Mouse (Mus musculus) G1E (cell line): ENCODE results near the gene Mdfi.

Source experiments
- CTCF ChIP-seq: IDR thresholded peaks from 2 replicates; pipeline ENCODE4 v1.5.1; 2012; ENCODE audit warnings: low read depth, low read length, inconsistent platforms, mixed read lengths
- POLR2AphosphoS5 ChIP-seq: IDR thresholded peaks from 2 replicates; pipeline ENCODE4 v1.6.1; 2012; ENCODE audit warnings: low read depth, low read length, inconsistent platforms; ENCODE audit not compliant: insufficient replicate concordance

DNA sequence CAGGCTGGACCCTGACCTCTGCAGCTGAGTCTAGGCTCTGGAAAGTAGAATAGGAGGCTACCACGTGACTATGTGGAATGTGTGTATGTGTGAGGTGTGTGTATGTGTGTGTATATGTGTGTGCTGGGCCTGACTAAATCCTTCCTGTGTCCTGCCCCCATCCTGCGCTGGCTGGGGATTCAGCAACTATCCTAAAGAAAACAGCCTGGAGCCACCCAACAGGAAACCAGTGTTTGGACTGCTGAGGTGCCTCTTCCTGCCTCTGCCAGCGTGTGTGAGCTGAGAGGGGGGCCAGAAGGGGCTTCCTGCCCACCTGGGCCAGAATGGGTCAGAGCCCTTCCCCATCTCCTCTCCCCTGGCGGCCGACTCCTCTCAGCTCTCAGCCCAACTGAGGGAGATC is 20.9 kb downstream of the Mdfi start:
- TF ChIP-seq CTCF: no peak
- TF ChIP-seq POLR2AphosphoS5: no peak
